Mouse (Mus musculus): ENCODE measurements around the gene Olfr869.

Gene Olfr869

DNA sequence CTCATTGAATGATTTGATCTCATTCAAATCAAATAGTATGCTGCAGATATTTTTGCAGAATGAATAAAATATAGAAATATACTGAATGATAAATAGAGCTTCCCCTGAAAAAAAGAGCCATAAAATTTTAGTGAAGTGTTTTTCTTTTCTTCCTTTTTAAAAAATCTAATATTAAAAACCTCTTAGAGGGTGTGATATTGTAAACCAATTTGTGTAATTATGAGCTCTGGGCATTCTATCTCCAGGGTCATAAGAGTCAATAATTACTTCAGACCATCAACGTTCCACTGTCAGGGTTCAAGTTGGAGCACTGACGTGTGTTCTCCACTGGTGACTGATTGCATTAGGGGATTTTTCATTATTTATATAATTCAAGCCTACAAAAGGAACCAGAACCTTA lies at the start of gene Olfr869:
Olfr869 (plus strand) TSS at position 301 of the 400 bp plus-strand sequence.
- DNase-seq (ENCODE audit: extremely low spot score, low read depth, low spot score), result no peak

DNA sequence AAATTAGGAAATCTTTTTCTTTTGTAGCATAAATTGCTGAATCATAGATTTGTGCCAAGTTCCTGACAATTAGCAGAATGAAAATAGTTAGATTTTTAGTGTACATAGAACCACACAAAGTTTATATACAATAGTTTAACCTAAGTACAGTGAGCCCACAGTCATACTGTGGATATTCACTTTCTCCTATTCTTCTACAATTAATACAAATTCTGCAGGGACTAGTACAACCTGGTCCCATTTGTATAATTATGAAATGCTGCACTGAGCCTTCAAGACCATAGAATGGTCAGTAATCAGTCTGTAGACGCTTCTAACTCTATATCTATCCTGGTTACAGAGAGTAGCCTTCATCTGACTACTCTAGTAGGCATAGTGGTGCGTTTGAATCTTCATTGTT lies 30.5 kb upstream of the Olfr869 start, which contains the start of gene Olfr868:
Olfr868 (plus strand) TSS at position 301 of the 400 bp plus-strand sequence.
- DNase-seq (ENCODE audit: extremely low spot score, low read depth, low spot score), result no peak

DNA sequence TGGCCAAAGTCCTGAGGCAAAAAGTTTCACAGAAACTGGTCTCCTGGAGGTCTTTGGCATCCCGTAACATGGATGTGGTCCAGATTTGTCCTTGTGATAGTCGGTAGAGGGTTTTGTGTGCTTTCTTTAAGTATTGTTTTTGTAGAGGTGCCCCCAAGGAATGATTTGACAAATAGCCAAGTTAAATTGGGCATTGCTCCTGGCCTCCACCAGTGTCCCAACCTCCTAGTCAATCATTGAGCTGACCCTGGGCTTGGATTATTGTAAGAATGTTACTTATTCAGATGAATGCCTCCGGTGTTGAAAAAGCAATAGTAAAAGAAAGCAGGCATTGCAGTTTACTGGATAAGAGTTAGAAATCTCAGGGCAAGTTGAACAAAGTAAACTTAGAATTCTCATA lies 20.9 kb downstream of the Olfr869 start:
- no peak for DNase-seq (ENCODE audit: extremely low spot score, low read depth, low spot score)

DNA sequence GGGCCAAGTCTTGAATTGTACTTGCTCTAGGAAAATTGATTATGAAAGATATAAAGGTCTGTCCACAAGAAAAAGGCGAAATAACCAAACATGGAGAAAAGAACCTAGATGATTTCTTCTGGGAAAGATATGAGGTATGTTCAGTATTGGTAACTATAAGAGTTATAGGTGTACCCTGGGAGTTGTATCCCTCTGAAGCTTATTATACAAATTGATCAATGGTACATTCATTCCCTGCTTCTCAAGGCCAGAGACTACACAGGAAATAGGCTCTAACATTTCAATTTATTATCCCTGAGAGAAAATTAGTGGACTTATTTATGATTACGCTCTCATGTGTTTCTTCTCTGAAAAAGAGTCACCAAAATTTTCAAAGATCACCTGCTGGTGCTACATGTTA lies 45.1 kb downstream of the Olfr869 start, which contains the start of gene Olfr870:
Olfr870 (minus strand) TSS at position 101 of the 400 bp plus-strand sequence.
- DNase-seq (ENCODE audit: extremely low spot score, low read depth, low spot score), result no peak

DNA sequence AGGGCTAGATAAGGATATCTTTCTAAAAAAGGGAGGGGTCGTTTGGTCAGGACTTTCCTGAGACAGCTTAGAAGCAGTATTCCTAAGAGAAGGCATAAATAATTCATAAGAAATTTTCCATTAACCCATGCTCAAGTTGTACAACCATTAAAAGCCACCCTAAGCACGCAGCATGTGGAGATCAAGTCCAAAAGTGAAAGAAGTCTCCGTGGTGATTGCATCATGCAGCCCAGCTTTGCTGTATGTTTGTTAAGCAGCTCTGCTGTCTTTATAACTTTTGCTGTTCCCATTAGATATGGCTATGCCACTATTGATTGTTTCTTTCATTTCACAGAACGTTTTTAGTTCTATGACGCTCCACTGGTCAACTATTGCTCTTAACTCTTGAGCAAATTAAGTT lies 50.7 kb downstream of the Olfr869 start:
- no peak for DNase-seq (ENCODE audit: extremely low spot score, low read depth, low spot score)
